In the genomic region with DNA sequence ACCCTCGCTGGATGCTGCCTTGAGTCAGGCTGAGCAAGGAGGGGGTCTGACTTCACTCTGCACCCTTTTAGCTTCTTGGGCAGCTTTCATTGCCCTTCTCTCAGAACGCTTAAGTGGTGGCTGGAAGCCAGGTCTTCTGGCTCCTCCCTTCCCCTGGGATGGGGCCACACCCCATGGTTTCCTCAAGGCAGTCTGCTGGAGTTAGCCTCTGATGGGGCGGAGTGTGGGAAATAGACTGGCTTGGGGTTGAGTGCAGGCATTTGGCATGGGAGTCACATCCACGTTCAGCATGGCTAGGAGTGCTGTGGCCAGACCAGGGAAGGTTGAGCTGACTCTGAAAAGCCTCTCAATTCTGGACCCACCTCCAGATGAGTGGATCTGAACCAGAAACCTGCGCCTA, we compare ENCODE assay signal across 7 mouse cellular contexts. TPM values are rescaled to one million over a fixed set of nuclear protein-coding genes. Genes with fewer than 3 reads are reported as not detected.
DNase-seq lines count a peak whose midpoint lies in the region; ATAC-seq and TF ChIP-seq lines count a peak whose summit lies in the region.

No protein-coding gene starts in this region.

- no peak for TF ChIP-seq EP300 in stomach, postnatal 0 days (optimal IDR thresholded peaks at IDR 0.05)

- H3K4me1 ChIP-seq in neural tube, embryonic 13.5 days (replicated peaks), result peaks cover 68% of the 10 kb centered on the region
- H3K4me1 ChIP-seq in neural tube, embryonic 15.5 days, result peaks cover 58% of the 10 kb centered on the region
- no peaks in the 10 kb centered on the region for H3K4me1 ChIP-seq in stomach, postnatal 0 days (replicated peaks; ENCODE audit: control insufficient read depth, insufficient read depth)

- H3K36me3 ChIP-seq in neural tube, embryonic 13.5 days, result no peaks in the 10 kb centered on the region; the same call in 1 of the 2 replicates
- H3K36me3 ChIP-seq in neural tube, embryonic 15.5 days, result peaks cover 4% of the 10 kb centered on the region; the same call in 1 of the 2 replicates
- no peaks in the 10 kb centered on the region; the same call in 1 of the 2 replicates for H3K36me3 ChIP-seq in stomach, postnatal 0 days (ENCODE audit: control insufficient read depth, insufficient read depth, low read length)

- H3K4me3 ChIP-seq in neural tube, embryonic 13.5 days, result no peak overlapping the region
- H3K4me3 ChIP-seq in neural tube, embryonic 15.5 days (replicated peaks), result no peak overlapping the region
- no peak overlapping the region for H3K4me3 ChIP-seq in stomach, postnatal 0 days (ENCODE audit: low read depth, low read length)

- peak; percentile 59 for DNase-seq in gastrocnemius, postnatal 25 days
- peak; percentile 50 to 54 for DNase-seq in kidney, adult 8-10 months
- DNase-seq in stomach, postnatal 0 days (ENCODE audit: low spot score), result peak; percentile 52
- no peak for DNase-seq in layer of hippocampus, postnatal 10 days (ENCODE audit: low spot score in 2 of 2)
- DNase-seq in B cell, adult 2 months, result no peak

- 64% methylated on average over 5 of the region's 5 CpGs for WGBS in neural tube, embryonic 13.5 days
- WGBS in neural tube, embryonic 15.5 days, result 59% methylated on average over 5 of the region's 5 CpGs
- WGBS in stomach, postnatal 0 days, result 40% methylated on average over 5 of the region's 5 CpGs

- H3K9me3 ChIP-seq in neural tube, embryonic 13.5 days, result no peaks in the 10 kb centered on the region
- no peaks in the 10 kb centered on the region for H3K9me3 ChIP-seq in neural tube, embryonic 15.5 days (replicated peaks)
- no peaks in the 10 kb centered on the region for H3K9me3 ChIP-seq in stomach, postnatal 0 days (ENCODE audit: control insufficient read depth, low read length)

- no peak for TF ChIP-seq CTCF in stomach, postnatal 0 days (IDR thresholded peaks at IDR 0.05; ENCODE audit: low read depth)

- peaks cover 13% of the 10 kb centered on the region; the same call in 1 of the 2 replicates for H3K27me3 ChIP-seq in neural tube, embryonic 13.5 days
- peaks cover 5% of the 10 kb centered on the region; the same call in 1 of the 2 replicates for H3K27me3 ChIP-seq in neural tube, embryonic 15.5 days (replicated peaks)
- no peaks in the 10 kb centered on the region for H3K27me3 ChIP-seq in stomach, postnatal 0 days (ENCODE audit: control insufficient read depth, insufficient read depth, low read length)

- no peak overlapping the region for H3K4me2 ChIP-seq in neural tube, embryonic 13.5 days
- H3K4me2 ChIP-seq in neural tube, embryonic 15.5 days, result no peak overlapping the region
- no peak overlapping the region for H3K4me2 ChIP-seq in stomach, postnatal 0 days (replicated peaks; ENCODE audit: low read depth)

- H3K9ac ChIP-seq in neural tube, embryonic 13.5 days, result no peak overlapping the region; the same call in 1 of the 2 replicates
- H3K9ac ChIP-seq in neural tube, embryonic 15.5 days (replicated peaks), result no peak overlapping the region
- H3K9ac ChIP-seq in stomach, postnatal 0 days (ENCODE audit: low read length), result no peak overlapping the region

- no peak for ATAC-seq in neural tube, embryonic 13.5 days (ENCODE audit: low read depth)
- no peak for ATAC-seq in neural tube, embryonic 15.5 days (ENCODE audit: low FRiP score)
- ATAC-seq in stomach, postnatal 0 days (ENCODE audit: low FRiP score, low TSS enrichment), result peak; percentile 56; the same call in 1 of the 2 replicates

- 0 out of 2 replicates have a peak overlapping the region, but pooled peaks have one; percentile 4 for H3K27ac ChIP-seq in neural tube, embryonic 13.5 days (replicated peaks)
- no peak overlapping the region for H3K27ac ChIP-seq in neural tube, embryonic 15.5 days (replicated peaks)
- H3K27ac ChIP-seq in stomach, postnatal 0 days (replicated peaks), result 0 out of 2 replicates have a peak overlapping the region, but pooled peaks have one; percentile 24

RNA-seq across cellular contexts. Expression of a gene that starts 23.2 kb away (rescaled TPM):
- polyA plus RNA-seq in neural tube, embryonic 13.5 days (2015; fragmentation: Nextera tagmentation; extraction: Ambion mirVana), result 4.7 and 4.9 TPM in 2 replicates
- 4.0 and 4.2 TPM in 2 replicates for polyA plus RNA-seq in neural tube, embryonic 15.5 days (2015; fragmentation: Nextera tagmentation; extraction: Ambion mirVana)
- total RNA-seq in gastrocnemius, postnatal 25 days (2021), result 1 to 10 TPM; 5.3 to 5.5 TPM
- polyA plus RNA-seq in stomach, postnatal 0 days (2015; fragmentation: Nextera tagmentation; extraction: Ambion mirVana), result 0.75 and 0.80 TPM in 2 replicates
- total RNA-seq in layer of hippocampus, postnatal 10 days (2021), result 10 to 100 TPM in 1 of 2 experiments, 1 to 10 TPM in 1; 7.6 to 10.0 TPM

Comparison
In these comparisons a context has a peak if more than half of its experiments do, and no peak if none do; other contexts are left out.
1. DNase-seq: peak in gastrocnemius, postnatal 25 days (single experiment), kidney, adult 8-10 months (2 of 2) and stomach, postnatal 0 days (single experiment); none in layer of hippocampus, postnatal 10 days (0 of 2) and B cell, adult 2 months (0 of 2).